Mouse (Mus musculus) hindlimb bud, embryonic 11.5 days (tissue): ENCODE data around the gene Tbcc.
A peak's percentile ranks its signal among the peaks of the same experiment; 100 is the strongest.

Experiments
- DNase-seq: peaks from one replicate; pipeline ENCODE4 v3.0.0-alpha.2; 2012; ENCODE audit warnings: low read depth, low spot score; ENCODE audit errors: extremely low spot score

Tbcc gene

DNA sequence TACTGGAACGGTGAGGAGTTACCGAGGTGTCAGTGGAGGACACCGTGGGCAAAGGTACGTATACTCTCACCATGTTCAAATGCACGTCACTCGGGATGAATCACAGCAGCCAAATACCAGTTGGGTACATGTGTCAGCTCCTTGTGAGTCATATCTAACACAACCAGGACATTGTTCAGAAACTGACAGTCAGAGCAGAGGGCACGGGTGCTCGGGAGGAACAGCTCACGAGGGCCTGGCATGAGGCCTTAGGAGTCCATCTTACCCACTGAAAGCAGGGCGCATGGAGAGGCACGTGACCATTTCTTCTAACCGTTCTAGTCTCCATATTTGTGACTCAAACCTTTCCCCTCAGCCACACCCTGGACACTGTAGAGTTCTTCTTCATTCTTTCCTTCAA, 23.6 kb upstream of the Tbcc start:
- DNase-seq, result no peak

DNA sequence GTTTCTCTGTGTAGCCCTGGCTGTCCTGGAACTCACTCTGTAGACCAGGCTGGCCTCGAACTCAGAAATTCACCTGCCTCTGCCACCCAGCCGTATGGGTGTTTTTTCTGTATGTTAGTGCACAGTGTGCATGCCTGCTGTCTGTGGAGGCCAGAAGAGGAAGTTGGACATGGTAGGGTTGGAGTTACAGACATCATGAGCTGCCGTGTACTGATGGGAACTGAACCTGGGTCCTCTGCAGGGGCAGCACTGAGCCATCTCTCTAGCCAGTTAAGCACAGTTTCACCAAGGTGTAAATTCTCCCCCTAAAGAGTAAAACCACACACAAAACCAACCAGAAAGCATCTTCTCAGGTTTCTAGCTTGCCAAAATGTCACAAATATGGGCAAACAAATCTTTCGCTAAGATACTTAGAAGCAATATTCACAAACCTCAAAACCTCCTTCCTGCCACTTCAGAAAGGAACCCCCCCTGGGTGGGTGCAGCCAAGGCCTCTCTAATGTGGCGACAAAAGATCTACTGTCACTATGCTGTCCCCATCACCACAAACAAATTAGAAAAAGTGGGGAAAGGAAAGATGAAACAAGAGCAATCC, 20.2 kb upstream of the Tbcc start:
- no peak for DNase-seq

DNA sequence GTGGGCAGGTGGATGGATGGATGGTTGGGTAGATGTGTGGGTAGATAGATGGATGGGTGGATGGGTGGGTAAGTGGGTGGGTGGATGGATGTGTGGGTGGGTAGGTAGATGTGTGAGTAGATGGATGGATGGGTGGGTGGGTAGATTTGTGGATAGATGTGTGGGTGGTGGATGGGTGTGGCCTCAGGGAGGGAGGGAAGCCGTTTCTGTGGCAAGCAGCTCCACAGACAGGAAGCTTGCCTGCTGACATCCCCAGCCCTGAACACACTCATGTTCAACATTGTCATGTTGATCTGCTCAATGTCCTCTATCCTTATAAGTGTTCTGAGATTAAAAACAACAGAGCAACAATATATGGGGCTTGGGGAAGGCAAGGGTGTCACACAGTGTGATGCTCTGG, 19.6 kb upstream of the Tbcc start:
- no peak for DNase-seq

DNA sequence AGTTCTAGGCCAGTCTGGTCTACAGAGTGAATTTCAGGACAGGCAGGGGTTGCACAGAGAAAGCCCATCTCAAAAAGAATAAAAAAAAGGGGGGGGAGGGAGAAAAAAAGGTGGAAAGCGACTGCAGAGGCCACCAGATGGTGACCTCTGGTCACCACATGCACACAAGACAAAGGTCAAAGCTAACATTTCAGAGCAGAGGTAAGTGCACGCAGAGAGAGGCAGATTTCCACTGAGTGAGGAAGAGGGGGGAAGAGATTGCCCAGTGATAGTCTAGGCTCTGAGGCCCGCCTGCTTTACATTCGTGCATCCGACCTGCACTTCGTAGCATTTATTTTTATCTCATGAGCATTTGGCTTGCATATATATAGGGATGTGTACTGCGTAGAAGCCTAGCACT, 17.7 kb upstream of the Tbcc start:
- DNase-seq, result no peak

DNA sequence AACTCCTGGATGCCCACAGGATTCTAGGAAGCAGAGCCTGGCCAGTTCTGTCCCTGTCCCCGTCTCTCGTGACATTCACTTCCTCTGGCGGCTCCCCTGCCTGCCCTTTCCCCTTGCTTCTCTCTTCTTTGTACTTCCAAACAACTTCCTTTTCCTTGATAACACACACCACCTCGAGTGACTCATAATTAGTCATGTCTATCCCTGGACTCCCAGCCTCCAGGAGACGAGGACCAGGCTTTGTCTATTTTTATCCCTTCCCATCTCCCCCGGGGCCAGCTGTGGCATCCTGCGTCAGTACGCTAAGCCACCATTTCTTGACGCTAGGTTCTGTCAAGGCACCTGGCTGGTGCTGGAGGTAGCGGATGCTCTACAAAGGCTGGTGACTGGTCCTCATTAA, 16.4 kb upstream of the Tbcc start:
- DNase-seq, result no peak

DNA sequence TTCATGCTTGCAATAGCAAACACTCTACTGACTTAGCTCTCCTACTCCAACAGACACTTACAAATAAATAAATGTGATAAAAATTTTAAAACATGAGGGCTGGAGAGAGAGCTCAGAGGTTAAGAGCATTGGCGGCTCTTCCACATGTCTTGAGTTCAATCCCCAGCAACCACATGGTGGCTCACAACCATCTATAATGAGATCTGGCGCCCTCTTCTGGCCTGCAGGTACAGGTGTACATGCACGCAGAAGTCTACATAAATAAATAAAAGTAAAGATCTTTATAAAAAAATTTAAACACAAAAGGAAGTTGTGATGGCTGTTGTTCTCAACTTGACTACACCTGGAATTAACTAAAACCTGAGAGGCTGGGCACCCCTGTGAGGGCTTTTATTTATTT, 14.9 kb upstream of the Tbcc start:
- no peak for DNase-seq

DNA sequence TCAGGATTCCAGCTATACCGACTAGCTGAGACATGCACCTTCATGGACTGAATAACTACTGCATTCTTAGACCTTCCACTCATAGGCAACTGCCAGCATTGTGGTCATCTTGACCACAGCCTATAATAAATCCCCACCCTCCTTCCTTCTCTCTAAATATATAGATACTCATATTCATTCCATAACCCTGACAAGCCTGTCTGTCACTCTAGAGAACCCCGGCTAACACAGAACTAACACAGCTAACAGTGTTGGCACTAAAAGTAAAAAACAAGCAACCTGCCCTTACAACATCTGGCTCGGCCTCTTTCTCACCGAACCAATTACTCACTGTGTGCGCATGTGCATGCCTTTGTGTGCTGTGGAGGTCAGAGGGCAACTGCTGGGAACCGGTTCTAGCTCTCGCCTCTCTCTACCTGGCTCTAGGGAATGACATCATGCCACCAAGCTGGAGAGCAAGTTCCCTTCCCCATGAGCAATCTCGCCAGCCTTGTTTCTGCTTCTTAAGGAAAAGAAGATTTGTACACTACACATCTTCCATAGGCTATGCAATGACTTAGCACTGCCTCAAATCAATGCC, 14.0 kb upstream of the Tbcc start:
- no peak for DNase-seq

DNA sequence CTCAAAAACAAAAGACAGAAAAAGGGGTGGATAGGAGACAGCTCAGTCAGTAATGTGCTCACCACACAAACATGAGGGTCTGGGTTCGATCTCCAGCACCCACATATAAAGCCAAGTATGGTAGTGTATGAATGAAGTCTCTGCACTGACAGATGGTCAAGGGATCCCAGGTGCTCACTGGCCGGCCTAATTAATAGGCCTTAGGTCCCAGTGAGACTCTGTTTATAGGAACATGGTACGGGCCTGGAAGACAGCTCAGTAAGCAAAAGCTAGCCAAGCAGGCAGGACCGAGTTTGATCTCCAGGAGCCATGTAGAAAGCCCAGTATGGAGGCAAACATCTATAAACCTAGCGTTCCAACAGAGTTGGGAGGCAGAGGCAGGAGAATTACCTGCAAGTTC, 13.4 kb upstream of the Tbcc start:
- DNase-seq, result no peak

DNA sequence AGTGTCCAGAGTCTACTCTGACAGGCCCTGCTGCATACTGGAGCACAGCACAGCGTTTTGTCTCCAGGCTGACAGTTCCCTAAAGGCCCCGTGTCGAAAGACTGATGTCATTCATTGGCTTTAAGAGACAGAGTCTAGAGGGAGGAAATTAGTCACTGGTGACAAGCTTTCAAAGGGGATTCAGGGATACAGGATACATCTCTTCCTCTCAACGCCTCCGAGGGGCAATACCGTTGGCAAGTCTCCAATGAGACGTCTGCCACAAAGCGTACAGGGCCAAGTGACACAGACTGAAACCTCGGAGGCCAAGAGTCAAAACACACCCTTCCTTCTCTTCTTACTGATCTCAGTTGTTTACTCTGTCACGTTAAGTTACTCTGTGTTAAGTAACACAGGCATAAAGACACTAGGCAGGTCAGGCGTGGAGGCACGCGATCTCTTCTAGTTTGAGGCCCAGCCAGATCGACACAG, 10.6 kb upstream of the Tbcc start:
- no peak for DNase-seq

DNA sequence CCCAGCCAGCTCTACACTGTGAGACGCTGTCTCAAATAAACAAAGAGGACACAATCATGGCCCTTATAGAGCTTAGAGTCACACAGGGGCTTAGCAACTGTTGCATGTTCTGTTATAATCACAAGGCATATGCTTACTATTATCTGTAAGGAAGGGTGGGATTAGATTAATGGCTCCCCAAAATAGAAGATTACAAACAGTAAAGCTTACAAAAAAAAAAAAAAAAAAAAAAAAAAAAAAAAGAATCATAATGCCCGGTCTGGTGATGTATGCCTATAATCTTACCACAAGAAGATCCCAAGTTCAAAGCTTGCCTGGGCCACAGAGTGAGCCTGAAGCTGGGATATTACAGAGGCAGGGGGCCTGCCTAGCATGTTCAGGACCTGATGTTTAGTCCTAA, 10.2 kb upstream of the Tbcc start:
- DNase-seq, result no peak

DNA sequence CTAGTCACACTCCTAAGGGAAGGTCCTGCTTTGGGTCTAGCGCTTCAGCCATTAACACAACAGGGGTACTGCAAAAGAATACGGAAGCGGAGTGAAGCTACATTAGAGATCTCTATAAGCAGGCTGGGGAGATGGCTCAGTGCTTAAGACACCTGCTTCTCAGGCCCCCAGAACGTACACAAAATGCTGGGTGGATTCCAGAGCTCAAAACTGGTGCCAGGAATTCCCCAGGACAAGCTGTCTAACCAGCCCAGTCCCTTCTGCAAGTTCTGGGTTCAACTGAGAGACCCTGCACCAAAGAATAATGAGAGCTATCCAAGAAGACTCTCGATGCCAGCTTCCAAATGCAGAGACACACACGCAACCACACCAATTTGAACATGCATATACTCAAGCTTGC, 8.8 kb upstream of the Tbcc start:
- DNase-seq, result no peak

DNA sequence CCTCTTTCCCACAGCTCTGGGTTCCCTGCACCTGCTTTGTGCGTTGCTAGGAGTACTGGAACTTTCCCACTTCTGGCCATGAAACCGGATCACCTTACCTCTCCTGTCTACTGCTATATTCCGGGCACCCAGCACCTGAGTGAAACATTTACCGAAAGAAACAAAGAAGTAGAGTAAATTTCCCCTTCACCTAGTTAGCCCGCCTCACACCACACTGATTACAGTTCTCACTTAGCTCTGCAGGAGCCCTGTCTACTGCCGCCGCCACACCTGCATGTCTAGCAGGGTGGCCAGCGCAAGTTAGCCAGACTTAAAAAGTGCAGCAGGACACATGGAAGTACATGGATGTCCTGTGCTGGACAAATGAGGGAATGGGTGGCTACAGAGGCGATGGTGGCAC, 7.4 kb upstream of the Tbcc start:
- no peak for DNase-seq

DNA sequence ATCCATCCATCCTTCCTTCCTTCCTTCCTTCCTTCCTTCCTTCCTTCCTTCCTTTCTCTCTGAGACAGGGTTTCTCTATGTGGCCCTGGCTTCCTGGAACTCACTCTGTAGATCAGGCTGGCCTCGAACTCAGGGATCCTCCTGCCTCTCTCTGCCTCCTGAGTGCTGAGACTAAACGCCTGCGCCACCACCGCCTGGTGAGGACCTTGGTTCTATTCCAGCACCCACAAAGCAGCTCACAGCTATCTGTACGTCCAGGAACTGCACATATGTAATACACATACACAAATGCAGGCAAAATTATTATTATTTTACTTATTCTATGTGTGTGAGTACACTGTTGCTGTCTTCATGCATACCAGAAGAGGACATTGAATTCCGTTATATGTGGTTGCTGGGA, 5.7 kb upstream of the Tbcc start:
- DNase-seq, result no peak

DNA sequence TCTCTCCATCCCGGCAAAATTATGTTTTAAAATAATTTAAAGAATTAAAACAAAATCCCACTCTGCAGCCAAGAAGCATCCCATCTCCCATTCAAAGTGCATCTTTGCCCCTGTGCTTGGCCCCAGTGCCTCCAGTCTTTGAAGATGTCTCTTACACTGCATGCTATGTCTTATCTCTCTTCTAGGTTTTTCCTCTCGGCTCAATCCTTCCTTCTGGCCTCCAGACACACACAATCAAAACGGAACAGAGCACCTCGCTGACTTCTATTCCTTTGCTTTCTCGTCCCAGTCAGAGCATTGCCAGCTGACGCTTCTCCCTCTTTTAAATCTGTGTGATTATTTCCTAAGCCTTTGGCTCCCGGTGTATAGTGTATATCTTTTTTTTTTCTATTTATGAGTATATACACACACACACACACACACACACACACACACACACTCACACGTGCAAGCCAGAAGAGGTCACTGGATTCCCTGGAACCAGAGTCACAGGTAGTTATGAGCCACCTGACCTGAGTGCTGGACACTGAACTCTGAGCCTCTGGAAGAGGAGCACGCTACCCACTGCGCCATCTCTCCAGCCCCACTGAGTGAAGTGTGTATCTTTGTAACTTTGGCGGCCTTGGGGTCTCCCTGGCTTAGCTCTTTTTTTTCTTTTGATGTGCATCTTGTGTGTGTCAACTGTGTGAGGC, 5.1 kb upstream of the Tbcc start:
- no peak for DNase-seq

DNA sequence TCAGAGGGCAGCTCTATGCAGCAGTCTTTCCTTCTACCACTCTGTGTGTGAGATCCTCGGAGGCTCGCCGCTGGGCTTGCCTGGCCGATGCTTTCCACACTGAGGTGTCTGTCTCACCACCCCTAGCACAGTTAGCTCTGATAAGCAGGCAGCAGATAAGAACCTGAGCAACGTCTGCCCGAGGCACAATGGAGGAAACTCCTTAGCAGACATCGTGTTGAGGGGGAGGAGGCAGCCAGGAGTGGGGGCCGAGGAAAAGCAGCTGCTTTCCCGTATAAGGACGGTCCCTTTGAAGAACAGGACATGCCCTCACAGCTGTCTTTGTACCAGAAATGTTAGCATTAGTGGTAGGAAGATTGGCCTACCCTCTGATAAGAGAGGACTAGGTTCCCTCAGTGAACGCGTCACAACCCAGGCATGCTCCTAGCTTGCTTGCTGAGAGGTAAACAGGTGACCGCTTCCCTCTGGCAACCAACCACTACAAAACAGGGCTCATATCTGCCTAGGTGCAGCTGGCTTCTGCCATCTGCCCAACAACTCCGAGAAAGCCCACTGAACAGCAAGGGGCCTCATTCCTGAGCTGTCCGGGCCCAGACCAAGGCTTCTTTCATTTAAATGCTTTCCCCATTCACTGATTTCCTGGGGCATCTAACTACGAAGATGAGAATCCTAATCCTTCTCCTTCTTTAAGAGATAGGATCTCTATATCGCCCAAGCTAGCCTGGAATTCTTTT, 4.4 kb upstream of the Tbcc start:
- no peak for DNase-seq

DNA sequence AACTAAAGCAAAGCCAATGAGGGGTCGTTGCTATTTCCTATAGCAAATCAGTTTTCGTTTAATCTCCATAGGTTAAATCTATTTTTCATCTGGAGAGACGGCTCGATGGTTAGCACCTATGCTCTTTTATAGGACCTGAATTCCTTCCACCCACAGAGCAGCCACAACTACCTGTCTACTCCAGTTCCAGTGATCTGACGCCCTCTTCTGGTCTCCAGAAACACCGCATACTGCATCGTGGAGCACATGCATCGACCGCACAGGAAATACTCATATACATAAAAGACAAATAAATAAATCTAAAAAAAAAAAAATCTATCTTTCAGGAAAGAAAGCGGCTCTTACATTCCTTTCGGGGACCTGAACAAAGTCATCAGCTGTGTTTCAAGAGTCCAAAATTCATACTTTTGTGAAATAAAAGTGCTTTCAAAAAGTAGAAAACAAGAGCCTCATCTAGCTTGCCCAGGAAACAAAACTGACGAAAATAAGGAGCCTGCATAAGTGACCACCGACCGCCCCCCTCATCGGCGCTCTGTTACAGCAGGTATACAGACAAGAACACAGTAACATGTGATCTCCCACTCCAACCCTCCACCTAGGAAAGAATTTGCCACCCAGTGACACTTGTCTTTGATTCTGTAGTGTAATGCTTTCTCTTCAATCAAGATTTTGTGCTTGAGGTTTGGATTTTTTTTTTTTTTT, 1.8 kb upstream of the Tbcc start:
- DNase-seq, result peak; percentile 47

DNA sequence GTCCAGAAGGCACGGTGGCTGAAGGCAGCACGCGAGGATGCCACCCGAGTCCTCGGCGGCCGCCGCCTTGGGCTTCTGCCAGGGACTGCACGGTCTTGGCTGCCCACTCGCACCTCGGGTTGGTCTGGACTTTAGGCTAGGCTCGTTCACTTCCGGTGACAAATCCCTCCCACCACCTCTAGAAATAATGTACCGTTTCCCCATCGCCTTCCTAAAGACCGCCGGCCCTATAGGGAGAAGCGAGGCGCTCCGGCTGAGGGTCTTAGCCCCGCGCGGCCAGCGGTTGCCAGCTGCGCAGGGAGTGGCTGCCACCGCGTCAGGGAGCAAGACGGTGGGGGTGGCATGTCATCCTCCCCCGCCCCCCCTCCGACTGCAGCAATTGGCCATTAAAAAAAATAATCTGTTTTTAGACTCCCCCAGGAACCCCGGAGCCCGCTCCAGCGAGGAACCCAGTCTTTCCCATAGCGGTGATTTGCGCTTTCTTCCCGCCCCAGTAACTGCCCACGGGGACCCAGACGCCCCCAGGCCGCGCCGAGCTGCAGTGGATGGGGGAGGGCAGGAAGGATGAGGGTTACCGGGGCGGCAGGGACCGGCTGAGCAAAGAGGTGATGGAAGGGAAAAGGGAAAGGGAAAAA, 917 bp upstream of the Tbcc start:
- DNase-seq, result no peak

DNA sequence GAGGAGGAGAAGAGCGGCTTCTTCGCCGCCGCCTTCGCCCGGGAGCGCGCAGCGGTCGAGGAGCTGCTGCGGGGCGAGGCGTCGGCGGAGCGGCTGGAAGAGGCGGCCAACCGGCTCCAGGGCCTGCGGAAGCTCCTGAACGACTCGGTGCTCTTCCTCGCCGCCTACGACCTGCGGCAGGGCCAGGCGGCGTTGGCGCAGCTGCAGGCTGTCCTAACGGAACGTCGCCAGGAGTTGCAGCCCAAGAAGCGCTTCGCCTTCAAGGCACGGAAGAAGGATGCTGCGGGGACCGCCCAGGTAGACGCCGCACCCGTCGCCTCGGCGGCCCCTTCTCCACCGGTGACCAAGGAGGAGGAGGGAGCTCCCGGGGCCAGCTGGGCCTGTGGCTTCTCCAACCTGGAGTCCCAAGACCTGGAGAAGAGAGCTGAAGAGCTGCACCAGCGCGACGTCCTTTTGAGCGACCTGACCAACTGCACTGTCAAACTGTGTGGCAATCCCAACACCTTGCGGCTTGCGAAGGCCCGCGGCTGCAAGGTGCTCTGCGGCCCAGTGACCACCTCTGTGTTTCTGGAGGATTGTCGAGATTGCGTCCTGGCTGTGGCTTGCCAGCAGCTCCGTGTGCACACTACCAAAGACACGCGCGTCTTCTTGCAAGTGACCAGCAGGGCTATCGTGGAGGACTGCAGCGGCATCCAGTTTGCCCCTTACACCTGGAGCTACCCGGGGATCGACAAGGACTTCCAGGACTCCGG, 535 bp downstream of the Tbcc start:
- no peak for DNase-seq

DNA sequence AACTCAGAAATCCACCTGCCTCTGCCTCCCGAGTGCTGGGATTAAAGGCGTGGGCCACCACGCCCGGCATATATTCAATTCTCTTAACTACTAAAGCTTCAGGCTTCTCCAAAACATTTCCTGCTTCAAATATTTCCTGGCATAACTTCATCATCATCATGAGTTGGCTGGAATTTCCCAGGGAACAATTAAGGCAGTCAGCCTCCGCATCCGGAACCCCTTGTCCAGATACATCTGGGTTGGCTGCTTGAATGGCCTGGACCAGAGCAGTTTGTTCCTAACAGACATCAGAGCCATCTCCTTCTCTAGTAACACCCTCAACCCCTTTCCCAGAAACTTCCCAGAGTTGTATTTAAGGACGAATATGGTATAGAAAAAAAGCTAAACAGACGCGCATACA, 4.9 kb downstream of the Tbcc start:
- DNase-seq, result no peak

DNA sequence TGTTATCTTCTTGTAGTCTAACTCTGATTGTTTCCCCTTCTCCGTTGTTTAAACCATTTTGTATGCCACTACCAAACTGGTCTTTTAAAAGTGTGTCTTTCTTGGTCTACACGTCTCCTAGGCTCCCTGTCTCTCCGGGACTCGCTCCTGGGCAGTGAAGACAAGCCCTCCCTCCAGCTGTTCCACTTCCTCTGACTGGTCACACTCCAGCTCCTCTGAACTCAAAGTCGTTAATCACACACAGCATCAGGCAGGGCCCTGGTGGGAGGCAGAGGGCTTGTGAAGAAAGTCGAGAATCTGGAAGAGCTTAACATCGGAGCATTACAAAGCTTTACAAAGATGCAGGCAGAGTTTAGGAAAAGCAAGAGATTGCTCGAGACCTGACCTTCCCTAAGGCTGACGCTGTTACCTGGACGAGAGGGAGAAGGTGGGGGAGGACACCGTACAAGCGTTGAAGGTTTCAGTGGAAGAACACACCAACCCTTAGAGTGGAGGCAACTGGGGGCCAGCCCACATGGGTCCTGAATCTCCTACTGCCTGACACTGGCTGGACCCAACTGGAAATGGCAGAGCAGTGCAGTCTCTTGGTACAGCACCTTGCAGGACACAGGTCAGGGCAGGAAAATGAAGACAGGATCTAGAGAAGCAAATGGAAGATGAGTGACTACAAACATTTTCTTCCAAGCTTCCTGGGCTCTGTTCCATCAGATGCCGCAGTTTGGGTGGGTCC, 6.9 kb downstream of the Tbcc start:
- no peak for DNase-seq
